In genomic region chr17:37270058-37270701, GRCm38 (mm10) we compare ENCODE assay signal across 8 mouse cellular contexts. TPM values are rescaled to one million over a fixed set of nuclear protein-coding genes. Genes with fewer than 3 reads are reported as not detected.
DNase-seq lines count a peak whose midpoint lies in the region; ATAC-seq and TF ChIP-seq lines count a peak whose summit lies in the region.

Gene H2-M3, plus strand, starts transcription at chr17:37270220.

- DNase-seq in gastrocnemius, adult 8-10 months (ENCODE audit: low spot score in 2 of 2) = peak; percentile 79 to 88
- DNase-seq in hindlimb bud, embryonic 11.5 days (ENCODE audit: extremely low spot score, low read depth, low spot score) = peak; percentile 91
- peak; percentile 75 to 95 for DNase-seq in left cerebral cortex, adult 8-10 months (ENCODE audit: low spot score in 2 of 2)
- DNase-seq in right cerebral cortex, postnatal 10 days (ENCODE audit: low spot score in 2 of 2) = peak; percentile 92 to 94
- peak; percentile 89 for DNase-seq in urinary bladder, postnatal 25 days (ENCODE audit: low spot score)

- H3K9me3 ChIP-seq in megakaryocyte, embryonic 14.5 days = no peaks in the 10 kb centered on the region

- H3K4me1 ChIP-seq in cortical plate, adult 2 months (ENCODE audit: control insufficient read depth, insufficient read depth, low read length) = no peaks in the 10 kb centered on the region
- H3K4me1 ChIP-seq in megakaryocyte, embryonic 14.5 days = peaks cover 25% of the 10 kb centered on the region

- H3K27me3 ChIP-seq in megakaryocyte, embryonic 14.5 days (replicated peaks) = no peaks in the 10 kb centered on the region

- TF ChIP-seq POLR2A in cortical plate, adult 2 months (IDR thresholded peaks at IDR 0.05; ENCODE audit: extremely low read depth, insufficient read depth, low read length) = no peak

- peak; percentile 81 for ATAC-seq in activated CD4-positive, CD25-positive, alpha-beta regulatory T cell, adult 4 months

- no peak for TF ChIP-seq CTCF in cortical plate, adult 2 months (IDR thresholded peaks at IDR 0.05; ENCODE audit: extremely low read depth, insufficient read depth, low read length)

- H3K27ac ChIP-seq in cortical plate, adult 2 months (ENCODE audit: insufficient read depth, low read length) = no peak within 1 kb of the TSS

- peaks cover 5% of the 10 kb centered on the region for H3K36me3 ChIP-seq in megakaryocyte, embryonic 14.5 days (replicated peaks; ENCODE audit: low read length)

- peak within 1 kb of the TSS; percentile 70 for H3K4me3 ChIP-seq in cortical plate, adult 2 months (ENCODE audit: insufficient read depth, low read length)
- H3K4me3 ChIP-seq in megakaryocyte, embryonic 14.5 days (replicated peaks) = peak within 1 kb of the TSS; percentile 95

RNA-seq across cellular contexts. Expression of gene H2-M3, which starts in this region (rescaled TPM):
- polyA plus RNA-seq in activated CD4-positive, CD25-positive, alpha-beta regulatory T cell, adult 4 months (2017; shearing (Covaris generic)) = 100 to 1,000 TPM in 1 of 2 experiments, 10 to 100 TPM in 1; 94.0 to 120 TPM
- 2.6 and 3.3 TPM in 2 replicates for polyA plus RNA-seq in cortical plate, adult 2 months (2012; rRNA removed)
- 1 to 10 TPM in 2 of 4 experiments, under 1 TPM in 2; 0.36 to 1.6 (median 0.90) TPM for total RNA-seq in gastrocnemius, adult 8-10 months (2022)
- total RNA-seq in left cerebral cortex, adult 8-10 months (2022) = 1 to 10 TPM; 3.5 to 7.0 (median 4.7) TPM
- 0.82 TPM in 1 of 2 replicates, not detected in the other for polyA plus RNA-seq in megakaryocyte, embryonic 14.5 days (2012; ENCODE audit: insufficient read depth, low replicate concordance)

Comparison
In these comparisons a context has a peak if more than half of its experiments do, and no peak if none do; other contexts are left out.
1. RNA of gene H2-M3 (polyA plus RNA-seq): 94.0 to 120 TPM in activated CD4-positive, CD25-positive, alpha-beta regulatory T cell, adult 4 months; 2.6 to 3.3 TPM in cortical plate, adult 2 months and 0.82 TPM in megakaryocyte, embryonic 14.5 days; every median in the first group is over 10 times any median in the second.
2. Peak in every context shown above with its lines, with median percentiles within 50 percentile points of each other: DNase-seq.